Mouse (Mus musculus) spleen, adult 18-20 months (tissue): Measurements from ENCODE around the gene Eda2r.

Experiments
- DNase-seq, 2 experiments: peaks; one replicate each; pipeline ENCODE4 v3.0.0; 2022; ENCODE audit warnings: mixed read lengths in 2 of 2

Gene Eda2r

GRCm38 (mm10) chrX:97377065-97377421 is at the start of gene Eda2r:
Gene Eda2r (minus strand): TSS chrX:97377216.
- DNase-seq, result no peak

GRCm38 (mm10) chrX:97397872-97398271 is 20.9 kb upstream of the Eda2r start:
- no peak for DNase-seq

- DNase-seq, result no peak
Measured at GRCm38 (mm10) chrX:97378076-97378475, 1.1 kb upstream of the Eda2r start.

- DNase-seq, result no peak
Measured at GRCm38 (mm10) chrX:97376321-97377064, 523 bp downstream of the Eda2r start.

GRCm38 (mm10) chrX:97372826-97373225 is 4.2 kb downstream of the Eda2r start:
- no peak for DNase-seq

GRCm38 (mm10) chrX:97369206-97369605 is 7.8 kb downstream of the Eda2r start:
- DNase-seq, result no peak

GRCm38 (mm10) chrX:97368741-97369140 is 8.3 kb downstream of the Eda2r start:
- no peak for DNase-seq

GRCm38 (mm10) chrX:97360919-97361318 is 16.1 kb downstream of the Eda2r start:
- DNase-seq, result no peak

GRCm38 (mm10) chrX:97327891-97328290 is 49.1 kb downstream of the Eda2r start:
- no peak for DNase-seq
